Mouse (Mus musculus) kidney, postnatal 25 days (tissue): ENCODE results near the gene Esyt3.
A peak's percentile ranks its signal among the peaks of the same experiment; 100 is the strongest.

ENCODE experiments used
- DNase-seq, 2 experiments: peaks; one replicate each; pipeline ENCODE4 v3.0.0; 2021; ENCODE audit warnings: mixed read lengths in 2 of 2

Gene Esyt3

DNA sequence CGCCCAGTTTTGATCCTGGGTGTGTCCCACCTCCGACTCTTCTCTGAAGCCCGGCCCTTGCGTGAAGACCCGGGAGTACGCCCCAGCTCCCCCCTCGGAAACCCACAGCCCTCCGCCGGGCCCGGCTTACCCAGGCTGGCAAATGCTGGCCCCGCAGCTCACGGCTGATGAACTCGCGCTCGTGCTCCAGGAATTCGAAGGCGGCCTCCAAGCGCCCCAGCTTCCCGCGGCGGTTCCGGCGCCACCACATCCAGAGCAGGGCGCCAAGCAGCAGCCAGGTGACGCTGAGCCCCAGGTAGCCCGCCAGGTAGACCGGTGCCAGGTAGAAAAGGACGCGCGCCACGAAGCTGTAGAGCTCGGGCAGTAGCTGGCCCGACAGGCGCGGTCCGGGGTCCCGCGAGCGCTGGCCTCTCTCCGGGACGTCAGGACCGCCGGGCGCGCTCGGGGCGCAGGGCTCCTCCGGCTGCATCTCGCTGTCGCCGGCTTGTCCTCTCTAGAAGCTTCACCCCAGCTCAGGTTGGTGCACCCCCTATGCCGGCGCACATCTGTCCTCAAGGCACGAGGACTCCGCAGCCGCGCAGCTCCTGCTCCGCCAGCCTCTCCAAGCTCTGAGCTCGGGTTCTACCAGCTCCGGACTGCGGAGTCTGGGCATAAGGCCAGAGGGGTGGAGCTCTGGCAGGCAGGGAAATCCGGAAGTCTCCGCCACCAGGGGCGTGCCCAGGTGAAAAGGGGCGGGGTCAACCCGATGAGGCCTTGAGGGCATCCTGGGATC, at the start of gene Esyt3:
Gene Esyt3, minus strand, starts transcription at position 637 of the 772 bp plus-strand sequence.
- peak; percentile 63 to 73 for DNase-seq

GRCm38 (mm10) chr9:99401288-99401974, 43.1 kb upstream of the Esyt3 start:
- DNase-seq, result peak in 1 of 2 experiments; percentile 20

- peak; percentile 47 to 57 for DNase-seq
These were observed 42.4 kb upstream of the Esyt3 start for GRCm38 (mm10) chr9:99400781-99401180.

GRCm38 (mm10) chr9:99397056-99397815, 38.9 kb upstream of the Esyt3 start:
- DNase-seq, result peak in 1 of 2 experiments; percentile 23

DNA sequence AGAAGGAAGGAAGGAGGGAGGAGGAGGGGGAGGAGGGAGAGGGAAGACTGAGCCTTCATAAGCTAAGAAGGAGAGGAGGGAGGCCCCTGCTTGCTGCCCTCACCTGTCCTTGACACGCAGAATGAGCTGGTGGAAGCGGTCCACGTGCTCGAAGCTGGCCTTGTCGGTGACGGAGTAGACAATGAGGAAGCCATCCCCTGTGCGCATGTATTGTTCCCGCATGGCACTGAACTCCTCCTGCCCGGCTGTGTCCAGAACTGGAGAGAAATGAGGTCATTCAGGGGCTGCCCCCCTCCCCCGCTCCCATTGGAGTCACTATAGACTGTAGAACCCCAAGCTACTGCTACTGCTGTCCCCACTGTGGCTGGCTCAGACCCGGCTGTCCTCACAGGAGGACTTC, 36.0 kb upstream of the Esyt3 start:
- no peak for DNase-seq

GRCm38 (mm10) chr9:99393146-99393545, 34.8 kb upstream of the Esyt3 start:
- no peak for DNase-seq

GRCm38 (mm10) chr9:99391557-99391956, 33.2 kb upstream of the Esyt3 start:
- DNase-seq, result no peak

DNA sequence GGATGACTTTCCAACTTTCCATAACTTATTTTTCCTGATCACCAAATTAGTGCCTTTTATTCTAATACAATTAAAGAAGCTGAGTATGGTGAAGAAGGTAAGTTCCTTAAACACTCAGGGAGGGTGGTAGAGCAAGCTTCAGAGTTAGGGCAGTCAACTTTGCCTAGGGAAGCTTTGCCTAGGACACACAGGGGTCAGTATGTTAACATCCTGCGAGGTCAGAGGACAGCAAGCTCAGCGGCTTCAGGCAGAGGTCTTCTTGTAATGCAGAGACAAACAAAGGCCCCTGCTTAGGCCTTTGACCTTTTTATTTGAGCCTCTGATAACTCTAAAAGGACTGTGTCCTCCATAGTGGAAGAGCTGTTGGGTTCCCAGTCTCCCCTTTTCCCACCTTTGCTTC, 32.4 kb upstream of the Esyt3 start:
- DNase-seq, result no peak

DNA sequence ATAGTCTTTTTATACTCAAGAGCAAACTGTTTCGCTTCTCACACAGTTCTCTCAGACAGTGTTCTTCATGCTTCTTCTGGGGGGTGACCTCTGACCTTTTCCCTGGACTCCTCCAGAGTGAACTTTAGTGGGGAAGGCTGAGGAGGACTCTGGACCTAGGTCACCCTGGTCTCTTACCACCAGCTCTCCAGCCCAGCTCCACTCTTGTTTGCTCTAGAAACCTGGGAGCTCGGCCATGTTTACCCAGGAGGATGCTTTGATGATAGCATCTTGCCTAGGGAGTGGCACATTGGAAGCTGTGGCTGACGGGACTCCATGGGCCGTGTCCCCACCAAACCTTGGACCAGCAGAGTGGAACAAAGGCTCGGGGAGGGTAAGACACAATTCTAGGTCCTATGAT, 31.8 kb upstream of the Esyt3 start:
- DNase-seq, result peak; percentile 55 to 74

GRCm38 (mm10) chr9:99389506-99389905, 31.1 kb upstream of the Esyt3 start:
- no peak for DNase-seq

DNA sequence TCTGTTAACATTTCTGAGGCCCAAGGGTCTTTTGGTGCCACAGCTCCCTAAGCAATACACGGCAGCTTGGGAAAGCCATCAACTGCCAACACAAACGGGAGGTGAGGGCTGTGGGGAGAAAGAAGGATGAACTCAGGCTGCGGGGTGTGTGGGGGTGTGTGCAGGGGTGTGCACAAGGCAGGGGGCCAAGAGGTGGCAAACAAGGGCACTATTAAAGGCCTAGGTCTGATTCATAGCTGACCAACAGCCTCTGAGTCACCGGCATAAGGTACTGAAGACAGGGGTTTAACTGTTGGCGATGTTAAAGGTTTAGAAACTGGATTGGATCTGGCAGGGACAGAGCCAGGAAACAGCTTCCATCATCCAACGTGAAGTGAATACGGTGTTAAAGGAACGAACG, 30.5 kb upstream of the Esyt3 start:
- no peak for DNase-seq

DNA sequence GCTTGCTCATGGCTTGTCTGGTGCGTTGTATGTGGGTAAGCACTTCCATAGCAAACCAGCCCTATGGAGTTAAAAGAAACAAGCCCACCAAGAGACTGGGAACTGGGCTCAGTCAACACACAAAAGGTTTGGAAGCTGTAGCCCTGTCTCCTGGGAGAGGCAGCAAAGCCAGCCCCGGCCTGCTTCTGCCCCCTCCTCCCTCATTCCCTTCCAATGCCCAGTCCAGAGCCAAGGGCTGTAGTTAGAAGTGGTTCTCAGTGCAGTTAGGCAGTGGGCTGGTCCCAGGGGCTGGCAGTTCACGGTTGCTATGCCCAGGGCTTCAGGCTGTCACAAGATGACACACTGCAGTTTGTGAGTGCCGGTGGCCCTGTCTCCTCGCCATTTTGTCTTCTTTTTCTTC, 29.7 kb upstream of the Esyt3 start:
- no peak for DNase-seq

- DNase-seq, result no peak
These were observed 24.2 kb upstream of the Esyt3 start for GRCm38 (mm10) chr9:99382556-99382955.

- DNase-seq, result no peak
These were observed 20.8 kb upstream of the Esyt3 start for GRCm38 (mm10) chr9:99379194-99379593.

- DNase-seq, result peak in 1 of 2 experiments; percentile 65
These were observed 18.4 kb upstream of the Esyt3 start for GRCm38 (mm10) chr9:99376591-99377418.

- no peak for DNase-seq
These were observed 10.1 kb upstream of the Esyt3 start for GRCm38 (mm10) chr9:99368431-99368830.

DNA sequence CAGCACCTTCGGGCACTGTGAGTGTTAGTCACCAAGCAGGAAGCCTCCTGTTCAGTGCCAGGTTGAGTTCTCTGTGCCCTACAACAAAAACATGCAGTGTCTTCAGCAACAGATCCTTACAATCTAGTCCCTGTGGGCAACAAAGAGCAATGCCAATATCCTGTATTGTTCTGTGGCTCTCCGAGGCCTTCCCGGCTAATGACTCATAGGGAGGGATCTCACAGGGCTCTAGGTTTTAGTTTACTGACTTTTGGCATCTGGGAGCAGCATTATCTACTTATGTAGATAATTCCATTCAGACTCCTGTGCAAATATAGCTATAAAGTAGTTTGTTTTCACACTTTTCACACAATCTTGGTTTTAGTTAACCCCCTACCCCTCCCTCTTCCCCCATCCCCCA, 7.5 kb upstream of the Esyt3 start:
- no peak for DNase-seq

DNA sequence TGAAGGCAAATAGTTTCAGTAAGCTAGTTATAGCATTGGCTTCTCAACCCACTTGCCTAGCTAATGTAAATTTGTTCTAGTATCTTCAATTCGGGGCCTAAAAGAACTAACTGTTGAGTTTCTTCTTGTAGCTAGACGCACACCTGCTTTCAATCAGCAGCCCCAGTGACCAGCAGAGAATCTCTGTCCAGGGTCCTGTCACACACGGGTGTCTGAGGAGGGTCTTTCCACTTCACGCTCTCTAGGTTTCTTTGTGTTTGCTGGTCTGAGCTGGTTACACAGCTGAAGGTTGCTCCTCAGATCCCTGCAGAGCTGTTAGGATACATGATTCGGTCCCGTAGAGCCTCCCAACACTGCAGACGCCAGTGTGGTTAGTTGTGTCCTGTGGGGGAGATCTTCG, 4.7 kb upstream of the Esyt3 start:
- no peak for DNase-seq

DNA sequence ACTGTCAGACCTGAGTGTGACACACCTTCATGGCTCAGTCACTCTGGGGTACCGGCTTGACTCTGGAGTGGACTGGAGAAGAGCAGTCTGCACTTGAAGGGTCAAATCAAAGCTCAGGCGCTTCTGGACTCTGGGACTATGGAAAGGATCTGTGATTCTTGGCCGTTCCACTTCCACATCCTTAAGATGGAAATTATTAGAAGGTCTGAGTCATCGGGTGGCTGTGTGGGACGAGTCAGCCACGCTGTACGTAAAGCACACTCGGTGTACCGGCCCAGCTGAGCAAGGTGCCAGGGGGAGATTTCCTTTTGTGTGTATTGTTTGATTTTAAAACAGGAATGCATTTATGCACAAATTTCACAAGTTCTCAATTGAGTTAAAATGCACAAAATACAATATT, 3.6 kb upstream of the Esyt3 start:
- DNase-seq, result no peak

DNA sequence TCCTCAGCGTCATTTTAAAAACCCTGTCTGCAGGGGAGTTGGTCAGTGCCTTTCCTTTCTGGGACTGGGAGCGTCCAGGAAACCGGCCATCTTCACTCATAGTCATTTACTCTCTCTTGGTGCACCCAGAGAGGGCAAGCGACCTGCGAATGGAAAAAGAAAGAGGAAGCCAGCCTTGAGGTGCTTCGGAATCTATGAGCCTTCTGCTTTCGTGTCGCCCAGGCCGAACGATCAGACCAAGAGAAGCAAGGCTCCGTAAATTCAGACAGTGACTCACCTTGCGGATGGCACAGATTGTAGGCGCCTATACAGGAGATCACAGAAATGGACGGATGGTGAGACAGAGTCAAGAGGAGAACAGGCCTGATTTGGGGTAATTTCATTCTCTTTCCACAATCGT, 655 bp upstream of the Esyt3 start:
- no peak for DNase-seq

GRCm38 (mm10) chr9:99357561-99357920, 816 bp downstream of the Esyt3 start:
- DNase-seq, result no peak

DNA sequence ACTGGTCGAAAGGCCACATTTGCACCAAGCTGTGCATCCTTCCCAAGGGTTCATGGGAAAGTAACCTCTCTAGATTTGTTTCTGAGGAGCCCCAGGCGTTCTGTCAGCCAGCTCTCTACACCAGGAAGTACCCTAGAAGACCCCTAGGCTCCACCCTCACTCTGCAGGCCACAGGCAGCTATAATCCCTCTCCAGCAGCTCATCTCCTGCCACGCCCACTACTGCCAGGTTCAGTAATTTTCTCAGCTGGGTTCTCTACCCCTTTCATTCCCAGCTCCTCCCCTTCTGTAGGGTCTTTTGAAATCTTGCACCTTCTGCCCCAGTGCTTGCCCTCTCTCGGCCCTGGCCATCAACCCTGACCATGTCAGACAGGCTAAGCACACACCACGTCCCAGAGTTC, 2.4 kb downstream of the Esyt3 start:
- DNase-seq, result no peak

- no peak for DNase-seq
These were observed 3.6 kb downstream of the Esyt3 start for GRCm38 (mm10) chr9:99354796-99355195.
